Mouse (Mus musculus) liver, adult 2 months (tissue): ENCODE results near the gene Gm28035.

Experiments used
- CTCF ChIP-seq: fragments of 200-500 bp; IDR thresholded peaks from 2 replicates; pipeline ENCODE4 v1.5.1; 2011; ENCODE audit warnings: low read depth, low read length, control low read depth
- POLR2A ChIP-seq: fragments of 200-500 bp; IDR thresholded peaks from 2 replicates; pipeline ENCODE4 v1.6.1; 2011; ENCODE audit warnings: low read length, control low read depth; ENCODE audit not compliant: insufficient read depth; ENCODE audit errors: extremely low read depth

- TF ChIP-seq CTCF (no peak), POLR2A (no peak)
Measured at GRCm38 (mm10) chr2:30252521-30252920, 12.2 kb downstream of the Gm28035 start.
